Mouse (Mus musculus) limb, embryonic 10.5 days (tissue): ENCODE measurements at regions not wholly inside any gene's neighbourhood (a gene's known extent, or its start where the extent isn't known, plus 50 kb on each side); places are given as distances from the start of the nearest gene placed in this dataset.

Source experiments
- DNase-seq: peaks from one replicate; pipeline ENCODE4 v3.0.0-alpha.2; 2017; ENCODE audit warnings: low spot score
- H3K27ac ChIP-seq: fragments of 300-500 bp; sonication (generic); 2 replicates; pipeline ENCODE4 v1.5.1; 2016; ENCODE audit warnings: mild to moderate bottlenecking
- H3K27me3 ChIP-seq: fragments of 300-500 bp; sonication (generic); 2 replicates; pipeline ENCODE4 v1.6.1; 2016; ENCODE audit warnings: low read depth, mild to moderate bottlenecking; ENCODE audit not compliant: poor library complexity, severe bottlenecking
- H3K36me3 ChIP-seq: fragments of 300-500 bp; sonication (generic); 2 replicates; pipeline ENCODE4 v1.6.1; 2016; ENCODE audit warnings: mild to moderate bottlenecking, moderate library complexity
- H3K4me1 ChIP-seq: fragments of 300-500 bp; sonication (generic); 2 replicates; pipeline ENCODE4 v1.6.1; 2016
- H3K4me3 ChIP-seq: fragments of 300-500 bp; sonication (generic); 2 replicates; pipeline ENCODE4 v1.5.1; 2016; ENCODE audit warnings: mild to moderate bottlenecking, moderate library complexity
- H3K9me3 ChIP-seq: fragments of 300-500 bp; sonication (generic); replicated peaks from 2 replicates; pipeline ENCODE4 v1.6.1; 2016; ENCODE audit warnings: mild to moderate bottlenecking
- WGBS: fragments of 180-500 bp; shearing (Covaris S2); methylation state at CpG from one replicate; pipeline ENCODE4 v1.1.7; 2016; 5-methylcytosine and 5-hydroxymethylcytosine counted together

- no peaks in the 10 kb centered on the region for H3K9me3 ChIP-seq
- no peak overlapping the region for H3K4me3 ChIP-seq
- no peak overlapping the region for H3K27ac ChIP-seq
- no peak for DNase-seq
- no peaks in the 10 kb centered on the region for H3K36me3 ChIP-seq
- no peaks in the 10 kb centered on the region for H3K27me3 ChIP-seq
- 90% methylated on average over 4 of the region's 4 CpGs for WGBS
- no peaks in the 10 kb centered on the region for H3K4me1 ChIP-seq
Measured at GRCm38 (mm10) chr17:47110836-47111235, 100.5 kb upstream of the Ubr2 start.

GRCm38 (mm10) chr17:47104328-47104727, 94.0 kb upstream of the Ubr2 start:
- WGBS = 89% methylated on average over 4 of the region's 4 CpGs

GRCm38 (mm10) chr17:47095191-47095590, 84.8 kb upstream of the Ubr2 start:
- Histone ChIP-seq H3K9me3 (no peaks in the 10 kb centered on the region), H3K27ac (no peak overlapping the region), H3K4me1 (no peaks in the 10 kb centered on the region), H3K4me3 (no peak overlapping the region), H3K27me3 (no peaks in the 10 kb centered on the region), H3K36me3 (no peaks in the 10 kb centered on the region)
- no peak for DNase-seq
- WGBS = 83% methylated on average over 3 of the region's 3 CpGs

More at GRCm38 (mm10) chr17:47104328-47104727, 94.0 kb upstream of the Ubr2 start:
- no peak for DNase-seq
- H3K27ac ChIP-seq = no peak overlapping the region
- H3K36me3 ChIP-seq = no peaks in the 10 kb centered on the region
- no peaks in the 10 kb centered on the region for H3K4me1 ChIP-seq
- no peaks in the 10 kb centered on the region for H3K9me3 ChIP-seq
- H3K27me3 ChIP-seq = no peaks in the 10 kb centered on the region
- no peak overlapping the region for H3K4me3 ChIP-seq

GRCm38 (mm10) chr17:47092076-47092475, 81.7 kb upstream of the Ubr2 start:
- WGBS = 95% methylated on average over 9 of the region's 9 CpGs
- no peaks in the 10 kb centered on the region for H3K27me3 ChIP-seq
- no peaks in the 10 kb centered on the region for H3K4me1 ChIP-seq
- no peak for DNase-seq
- H3K27ac ChIP-seq = no peak overlapping the region
- H3K4me3 ChIP-seq = no peak overlapping the region
- H3K36me3 ChIP-seq = no peaks in the 10 kb centered on the region
- H3K9me3 ChIP-seq = 0 out of 2 replicates have a peak, but pooled peaks cover 2% of the 10 kb centered on the region

- no peaks in the 10 kb centered on the region for H3K4me1 ChIP-seq
- no peak overlapping the region for H3K4me3 ChIP-seq
- no peaks in the 10 kb centered on the region for H3K36me3 ChIP-seq
- DNase-seq = peak; percentile 29
- no peak overlapping the region for H3K27ac ChIP-seq
- H3K9me3 ChIP-seq = 0 out of 2 replicates have a peak, but pooled peaks cover 2% of the 10 kb centered on the region
- no peaks in the 10 kb centered on the region for H3K27me3 ChIP-seq
- WGBS = 80% methylated on average over 3 of the region's 3 CpGs
Measured at GRCm38 (mm10) chr17:47089769-47090168, 79.4 kb upstream of the Ubr2 start.

- DNase-seq = no peak
- Histone ChIP-seq H3K27me3 (no peaks in the 10 kb centered on the region), H3K4me1 (no peaks in the 10 kb centered on the region), H3K9me3 (no peaks in the 10 kb centered on the region), H3K27ac (no peak overlapping the region), H3K36me3 (no peaks in the 10 kb centered on the region), H3K4me3 (no peak overlapping the region)
- WGBS = 92% methylated on average over 2 of the region's 2 CpGs
Measured at GRCm38 (mm10) chr17:47069206-47069605, 58.9 kb upstream of the Ubr2 start.

GRCm38 (mm10) chr17:47065307-47065901, 55.0 kb upstream of the Ubr2 start:
- 87% methylated on average over 4 of the region's 4 CpGs for WGBS
- Histone ChIP-seq H3K36me3 (no peaks in the 10 kb centered on the region), H3K4me3 (no peak overlapping the region), H3K27me3 (no peaks in the 10 kb centered on the region), H3K27ac (no peak overlapping the region), H3K4me1 (no peaks in the 10 kb centered on the region), H3K9me3 (no peaks in the 10 kb centered on the region)
- no peak for DNase-seq

- no peaks in the 10 kb centered on the region for H3K27me3 ChIP-seq
- H3K9me3 ChIP-seq = no peaks in the 10 kb centered on the region
- no peaks in the 10 kb centered on the region for H3K36me3 ChIP-seq
- H3K27ac ChIP-seq = no peak overlapping the region
- H3K4me1 ChIP-seq = no peaks in the 10 kb centered on the region
- 85% methylated on average over 14 of the region's 14 CpGs for WGBS
- H3K4me3 ChIP-seq = no peak overlapping the region
- no peak for DNase-seq
Measured at GRCm38 (mm10) chr17:47064592-47065306, 54.4 kb upstream of the Ubr2 start.

- no peak for DNase-seq
- no peaks in the 10 kb centered on the region for H3K9me3 ChIP-seq
- H3K27me3 ChIP-seq = no peaks in the 10 kb centered on the region
- H3K4me1 ChIP-seq = no peaks in the 10 kb centered on the region
- H3K4me3 ChIP-seq = no peak overlapping the region
- H3K27ac ChIP-seq = no peak overlapping the region
- H3K36me3 ChIP-seq = no peaks in the 10 kb centered on the region
- WGBS = 92% methylated on average over 4 of the region's 4 CpGs
Measured at GRCm38 (mm10) chr17:47064006-47064405, 53.6 kb upstream of the Ubr2 start.

GRCm38 (mm10) chr17:47061031-47061620, 50.8 kb upstream of the Ubr2 start:
- H3K9me3 ChIP-seq = no peaks in the 10 kb centered on the region
- no peak overlapping the region for H3K4me3 ChIP-seq
- WGBS = 83% methylated on average over 8 of the region's 8 CpGs
- DNase-seq = no peak
- H3K4me1 ChIP-seq = no peaks in the 10 kb centered on the region
- H3K27me3 ChIP-seq = no peaks in the 10 kb centered on the region
- H3K36me3 ChIP-seq = no peaks in the 10 kb centered on the region
- H3K27ac ChIP-seq = no peak overlapping the region
